Mouse (Mus musculus) NIH3T3 (cell line): ENCODE measurements at regions not wholly inside any gene's neighbourhood (a gene's known extent, or its start where the extent isn't known, plus 50 kb on each side); places are given as distances from the start of the nearest gene placed in this dataset.
A peak's percentile ranks its signal among the peaks of the same experiment; 100 is the strongest.

Source experiments
- DNase-seq: peaks from one replicate; pipeline ENCODE4 v3.0.0-alpha.2; 2012; ENCODE audit warnings: low read depth

GRCm38 (mm10) chr14:37296531-37296930 lies 161.5 kb upstream of the Ghitm start:
- no peak for DNase-seq

DNA sequence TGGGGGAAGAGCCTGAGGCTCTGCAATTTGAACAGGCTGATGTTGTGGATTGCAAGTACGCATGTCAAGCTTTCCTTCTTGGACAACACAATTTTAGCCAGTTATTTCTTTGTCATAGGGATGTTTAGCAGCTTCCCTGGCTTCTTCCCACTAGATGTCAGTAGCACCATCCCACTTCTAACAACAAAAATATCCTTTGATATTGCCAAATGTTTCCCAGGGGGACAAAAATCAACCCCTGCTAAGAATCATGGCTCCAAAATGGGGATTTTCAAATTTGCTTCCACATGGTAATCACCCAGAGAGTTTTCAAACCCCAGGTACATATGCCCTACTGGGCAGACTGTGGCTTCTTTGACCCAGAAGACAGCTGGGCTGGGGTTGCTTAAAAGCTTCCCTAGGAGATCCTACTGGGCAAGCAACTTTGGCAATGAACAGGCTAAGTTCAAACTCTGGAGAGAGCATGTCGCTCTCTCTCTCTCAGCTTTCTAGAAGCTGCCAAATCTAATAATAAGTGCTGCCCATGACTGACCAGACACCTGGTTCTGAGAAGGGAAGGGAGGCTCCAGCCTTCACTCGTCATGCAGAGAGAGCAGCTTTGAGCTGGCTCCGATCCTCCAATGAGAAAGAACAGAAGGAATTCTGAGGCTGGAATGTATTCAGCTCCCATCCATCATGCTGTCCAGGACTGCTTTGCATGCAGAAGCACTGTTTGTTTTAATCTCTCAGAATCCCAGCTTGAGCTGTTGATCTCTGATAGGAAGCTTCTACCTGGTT lies 157.2 kb upstream of the Ghitm start:
- DNase-seq = no peak

DNA sequence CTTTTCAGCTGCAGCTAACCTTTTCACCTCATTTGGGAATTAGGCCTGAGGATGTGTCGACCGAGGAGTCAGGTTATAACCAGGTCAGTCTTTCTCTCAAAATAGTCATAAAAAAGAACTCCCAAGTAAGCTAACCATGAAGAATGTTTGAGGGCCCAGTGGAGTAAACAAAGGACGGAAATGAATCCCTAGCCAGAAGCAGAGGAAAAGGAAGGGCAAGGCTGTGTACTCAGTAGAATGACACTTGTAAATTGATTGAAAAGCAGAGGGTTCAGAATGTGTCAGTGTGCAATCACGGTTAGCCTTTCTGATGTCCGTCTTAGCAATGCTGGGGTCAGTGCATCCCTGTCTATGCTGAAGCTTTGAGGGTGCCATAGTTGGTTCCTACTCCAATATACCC lies 149.3 kb upstream of the Ghitm start:
- DNase-seq = no peak

DNA sequence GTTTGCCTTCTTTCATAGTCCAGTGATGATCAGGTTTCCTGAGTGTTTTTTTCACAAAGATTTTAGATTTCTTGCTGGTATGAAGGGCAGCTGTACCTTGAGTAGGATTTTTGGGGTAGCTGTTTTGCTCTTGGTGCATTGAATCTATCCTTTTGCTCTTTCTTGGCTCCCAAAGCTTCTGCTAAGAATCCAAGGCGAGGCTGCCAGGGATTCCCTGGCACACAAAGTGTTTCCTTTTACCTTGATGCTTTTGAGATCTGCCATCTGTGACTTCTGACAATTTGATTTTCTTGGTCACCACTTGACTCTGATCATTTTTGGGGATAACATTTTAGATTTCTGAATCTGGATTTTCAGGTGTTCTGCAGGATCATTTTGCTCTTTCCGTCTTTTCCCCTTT lies 144.3 kb upstream of the Ghitm start:
- no peak for DNase-seq

GRCm38 (mm10) chr14:37276728-37277695 lies 141.9 kb upstream of the Ghitm start:
- peak; percentile 14 for DNase-seq

DNA sequence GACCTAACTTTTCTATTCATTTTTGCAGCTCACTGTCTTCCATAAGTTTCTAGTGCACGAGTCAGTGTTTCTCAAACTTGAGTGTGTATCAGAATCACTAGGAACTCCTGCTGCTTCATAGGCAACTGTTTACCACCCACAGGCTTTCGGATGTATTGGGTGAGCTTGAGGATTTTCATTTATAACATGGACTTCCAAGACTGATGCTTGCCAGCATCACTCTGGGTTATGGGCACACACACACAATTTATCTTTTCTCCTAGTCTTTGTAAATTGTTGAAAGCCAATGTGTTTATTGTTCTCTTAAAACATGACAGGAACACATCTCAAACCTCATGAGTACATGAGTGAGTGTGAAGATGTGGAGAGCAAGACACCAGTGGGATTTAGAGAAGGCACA lies 137.0 kb upstream of the Ghitm start:
- DNase-seq = no peak

GRCm38 (mm10) chr14:37271015-37271933 lies 136.2 kb upstream of the Ghitm start:
- DNase-seq = no peak

GRCm38 (mm10) chr14:37269920-37270319 lies 134.8 kb upstream of the Ghitm start:
- no peak for DNase-seq

- DNase-seq = peak; percentile 74
Measured at GRCm38 (mm10) chr14:37238632-37239032, 103.6 kb upstream of the Ghitm start.

- DNase-seq = no peak
Measured at GRCm38 (mm10) chr14:37237191-37237590, 102.1 kb upstream of the Ghitm start.

- DNase-seq = no peak
Measured at GRCm38 (mm10) chr14:37208256-37208655, 73.2 kb upstream of the Ghitm start.

GRCm38 (mm10) chr14:37189795-37190194 lies 54.7 kb upstream of the Ghitm start:
- DNase-seq = no peak
